Mouse (Mus musculus): ENCODE data around the gene Zbtb16.

- TF ChIP-seq GATA1 (IDR thresholded peaks at IDR 0.05; ENCODE audit: borderline replicate concordance, low read length), result no peak
- no peak for TF ChIP-seq POLR2AphosphoS5 (IDR thresholded peaks at IDR 0.05; ENCODE audit: insufficient replicate concordance, low read depth, low read length)
These were observed 217.4 kb downstream of the Zbtb16 start for GRCm38 (mm10) chr9:48618589-48618988.
